Mouse (Mus musculus) right cerebral cortex, adult 18-20 months (tissue): ENCODE measurements around the gene Nppb.

Source experiments
- DNase-seq: peaks from one replicate; pipeline ENCODE4 v3.0.0; 2022; ENCODE audit warnings: mixed read lengths

Gene Nppb

GRCm38 (mm10) chr4:147977726-147978125 lies 7.9 kb upstream of the Nppb start:
- no peak for DNase-seq

DNA sequence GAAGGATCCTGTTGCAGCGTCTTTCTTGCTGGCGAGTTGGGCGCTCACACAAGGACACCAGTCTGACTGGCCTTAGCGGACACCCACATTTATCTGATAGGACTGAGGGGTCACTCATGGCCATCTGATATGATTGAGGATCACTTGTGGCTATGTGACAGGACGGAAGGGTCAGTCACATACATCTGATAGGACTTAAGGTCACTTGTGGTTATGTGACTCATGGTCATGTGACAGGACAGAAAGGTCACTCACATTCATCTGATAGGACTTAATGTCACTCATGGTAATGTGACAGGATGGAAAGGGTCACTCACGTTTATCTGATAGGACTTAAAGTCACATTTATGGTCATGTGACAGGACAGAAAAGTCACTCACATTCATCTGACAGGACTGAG lies 7.2 kb upstream of the Nppb start:
- DNase-seq = no peak

DNA sequence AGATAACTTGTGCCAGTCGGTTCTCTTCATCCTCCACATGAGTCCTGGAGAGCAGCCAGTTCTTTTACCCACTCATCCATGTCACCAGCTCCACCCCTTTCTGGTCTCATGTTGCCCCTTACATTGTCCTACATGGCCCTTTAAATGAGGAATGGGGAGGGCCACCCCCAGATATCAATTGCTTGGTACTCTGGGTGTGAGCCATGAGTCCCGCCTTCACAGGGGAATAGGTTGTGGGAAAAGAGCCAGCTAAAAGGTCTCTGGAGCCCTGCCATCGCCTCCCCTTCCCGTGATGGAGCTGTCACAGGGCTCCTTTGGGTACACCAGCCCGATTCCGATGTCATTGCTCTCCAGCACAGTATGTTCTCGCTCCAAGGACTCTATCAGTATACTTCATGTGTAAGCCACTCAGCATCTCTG lies 6.1 kb upstream of the Nppb start:
- no peak for DNase-seq

GRCm38 (mm10) chr4:147993571-147994095 lies 8.0 kb downstream of the Nppb start:
- no peak for DNase-seq

DNA sequence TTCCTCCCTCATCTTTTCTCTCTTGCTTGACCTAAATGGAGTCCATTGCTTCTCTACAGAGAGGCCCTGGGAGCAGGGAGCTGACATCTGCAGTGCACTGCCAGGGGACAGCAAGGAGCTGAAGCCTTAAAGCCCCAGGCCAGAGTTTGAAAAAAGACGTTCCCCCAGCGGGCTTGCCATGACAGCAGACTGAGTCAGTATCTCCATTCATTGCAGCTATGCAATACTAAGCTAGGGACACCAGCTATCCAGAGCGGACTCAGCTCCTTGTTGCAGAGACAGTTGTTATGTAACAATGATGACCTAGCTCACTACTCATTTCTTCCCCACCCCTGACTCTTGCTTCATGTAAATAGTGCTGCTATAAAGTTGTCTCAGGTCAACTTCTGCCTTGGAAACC lies 9.7 kb downstream of the Nppb start:
- no peak for DNase-seq

GRCm38 (mm10) chr4:148000202-148000772 lies 14.7 kb downstream of the Nppb start, which contains the start of gene Nppa:
Nppa (plus strand) TSS chr4:148000722.
- DNase-seq = no peak

GRCm38 (mm10) chr4:148001013-148001789 lies 15.6 kb downstream of the Nppb start:
- no peak for DNase-seq

DNA sequence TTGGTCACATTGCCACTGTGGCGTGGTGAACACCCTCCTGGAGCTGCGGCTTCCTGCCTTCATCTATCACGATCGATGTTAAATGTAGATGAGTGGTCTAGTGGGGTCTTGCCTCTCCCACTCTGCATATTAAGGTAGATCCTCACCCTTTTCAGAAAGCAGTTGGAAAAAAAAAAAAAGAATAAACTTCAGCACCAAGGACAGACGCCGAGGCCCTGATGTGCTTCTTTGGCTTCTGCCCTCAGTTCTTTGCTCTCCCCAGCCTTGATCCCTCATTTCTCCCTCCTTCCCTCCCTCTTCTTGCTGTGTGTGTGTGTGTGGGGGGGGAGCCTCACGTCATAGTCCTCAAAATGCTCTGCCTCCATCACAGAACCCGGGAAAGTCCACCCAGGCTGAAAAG lies 16.3 kb downstream of the Nppb start:
- DNase-seq = no peak

DNA sequence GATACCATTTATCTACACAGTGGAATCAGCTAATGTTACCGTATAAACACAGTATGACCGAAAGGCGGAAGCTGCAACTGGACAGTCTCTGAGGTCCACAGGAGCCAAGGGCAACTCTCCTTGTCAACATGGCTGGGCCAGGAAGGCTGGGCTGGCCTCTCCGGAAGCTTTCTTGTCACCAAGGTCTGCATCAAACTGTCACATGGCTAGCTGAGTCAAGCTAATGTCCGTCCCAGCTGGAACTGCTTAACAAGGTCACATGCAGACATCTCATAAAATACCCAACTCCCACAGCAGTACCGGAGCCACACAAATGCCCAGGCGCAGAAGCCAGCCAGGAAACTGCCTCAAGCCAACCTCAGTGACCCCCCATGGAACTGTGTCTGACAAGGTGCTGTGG lies 18.8 kb downstream of the Nppb start:
- DNase-seq = no peak

GRCm38 (mm10) chr4:148008412-148008811 lies 22.8 kb downstream of the Nppb start:
- peak; percentile 70 for DNase-seq

- no peak for DNase-seq
These were observed 24.1 kb downstream of the Nppb start for GRCm38 (mm10) chr4:148009641-148010040.

DNA sequence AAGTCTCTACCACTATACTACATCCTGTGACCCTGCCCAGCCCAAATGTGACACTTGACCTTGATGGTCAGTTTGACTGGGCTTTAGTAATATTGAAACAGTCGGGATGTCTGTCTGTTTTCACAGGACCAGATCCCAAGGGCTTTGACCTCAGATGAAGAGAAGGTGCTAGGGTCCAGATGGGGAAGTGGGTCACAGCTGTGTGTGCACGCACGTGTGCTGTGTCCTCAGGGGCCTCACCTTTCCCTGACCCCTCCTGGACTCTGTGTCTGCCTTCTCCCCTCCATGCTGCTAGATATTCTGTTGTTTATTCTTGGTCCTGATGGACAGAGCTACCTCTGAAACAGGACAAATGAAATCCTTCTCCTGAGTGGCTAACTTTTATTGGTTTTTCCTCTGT lies 25.7 kb downstream of the Nppb start:
- no peak for DNase-seq

GRCm38 (mm10) chr4:148012216-148012615 lies 26.6 kb downstream of the Nppb start:
- DNase-seq = no peak

DNA sequence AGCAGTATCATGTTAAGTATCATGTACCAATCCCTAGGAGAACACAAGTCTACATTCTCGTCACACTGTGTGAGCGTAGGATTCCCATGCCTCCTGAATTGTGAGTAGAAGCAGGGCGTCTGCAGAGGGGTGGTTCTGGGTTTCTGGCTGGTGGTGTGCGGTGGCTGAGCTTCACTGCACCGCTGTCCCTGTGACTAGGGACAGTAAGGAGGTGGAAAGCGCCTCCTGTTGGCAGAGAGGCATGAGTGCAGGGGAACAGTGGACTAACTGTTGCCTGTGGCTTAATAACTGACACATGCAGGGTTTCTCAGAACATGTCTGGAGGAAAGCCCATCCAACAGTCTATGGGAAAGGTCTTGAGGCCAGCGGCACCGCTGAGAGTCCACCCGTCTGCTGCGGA lies 29.8 kb downstream of the Nppb start:
- no peak for DNase-seq

GRCm38 (mm10) chr4:148016981-148017380 lies 31.4 kb downstream of the Nppb start:
- no peak for DNase-seq

DNA sequence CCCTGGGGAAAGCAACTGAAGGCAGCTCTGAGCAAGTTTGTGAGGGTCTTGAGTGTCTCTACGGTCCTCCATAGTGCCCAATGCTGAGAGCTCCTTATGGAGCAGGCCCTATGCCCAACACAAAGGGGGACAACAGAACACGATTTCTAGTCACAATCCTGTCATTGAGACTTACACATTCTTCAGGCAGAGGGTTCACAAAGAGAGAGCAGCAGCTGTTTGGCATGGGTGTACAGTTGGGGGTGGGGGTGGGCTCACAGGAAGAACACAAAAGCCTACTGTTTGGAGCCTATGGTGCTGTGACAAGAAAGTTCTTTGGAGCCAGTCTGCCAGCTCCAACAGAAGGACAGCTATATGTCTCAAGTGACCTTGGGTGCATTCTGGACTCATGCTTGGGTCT lies 32.8 kb downstream of the Nppb start:
- no peak for DNase-seq

DNA sequence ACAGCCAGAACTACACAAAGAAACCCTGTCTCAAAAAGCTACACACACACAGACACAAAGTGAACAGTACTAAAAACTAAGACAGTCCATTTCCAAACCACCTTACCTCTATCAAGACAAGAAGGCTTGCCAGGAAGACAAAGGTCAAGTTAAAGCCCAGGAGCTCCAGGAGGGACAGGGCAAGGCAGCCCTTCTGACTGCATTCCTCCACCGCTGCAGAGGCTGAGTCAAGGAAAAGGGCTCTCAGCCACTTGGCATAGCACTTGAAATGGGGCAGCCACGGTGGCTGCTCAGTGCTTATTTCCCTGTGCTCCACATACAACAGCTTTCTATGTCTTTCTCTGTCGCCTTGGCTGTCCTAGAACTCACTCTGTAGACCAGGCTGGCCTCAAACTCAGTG lies 38.4 kb downstream of the Nppb start:
- no peak for DNase-seq

GRCm38 (mm10) chr4:148029297-148029696 lies 43.7 kb downstream of the Nppb start:
- no peak for DNase-seq

DNA sequence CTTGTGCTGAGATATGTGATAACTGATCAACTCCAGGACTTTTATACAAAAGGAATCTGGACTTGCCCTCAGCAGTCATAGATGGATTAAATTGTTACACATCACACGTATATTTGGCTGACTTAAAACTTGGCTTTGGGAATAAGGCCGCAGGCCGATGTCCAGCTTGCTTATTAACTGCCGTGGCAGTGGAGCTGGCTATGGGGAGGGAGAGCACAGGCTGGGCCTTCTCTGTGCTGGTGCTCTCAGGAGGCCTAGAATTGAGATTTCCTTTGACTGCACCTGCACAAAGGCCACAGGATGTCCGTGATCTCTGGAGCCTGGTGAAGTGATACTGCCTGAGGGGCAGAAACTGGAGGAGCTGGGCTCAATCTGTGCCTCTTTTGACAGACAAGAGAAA lies 44.9 kb downstream of the Nppb start:
- DNase-seq = no peak

DNA sequence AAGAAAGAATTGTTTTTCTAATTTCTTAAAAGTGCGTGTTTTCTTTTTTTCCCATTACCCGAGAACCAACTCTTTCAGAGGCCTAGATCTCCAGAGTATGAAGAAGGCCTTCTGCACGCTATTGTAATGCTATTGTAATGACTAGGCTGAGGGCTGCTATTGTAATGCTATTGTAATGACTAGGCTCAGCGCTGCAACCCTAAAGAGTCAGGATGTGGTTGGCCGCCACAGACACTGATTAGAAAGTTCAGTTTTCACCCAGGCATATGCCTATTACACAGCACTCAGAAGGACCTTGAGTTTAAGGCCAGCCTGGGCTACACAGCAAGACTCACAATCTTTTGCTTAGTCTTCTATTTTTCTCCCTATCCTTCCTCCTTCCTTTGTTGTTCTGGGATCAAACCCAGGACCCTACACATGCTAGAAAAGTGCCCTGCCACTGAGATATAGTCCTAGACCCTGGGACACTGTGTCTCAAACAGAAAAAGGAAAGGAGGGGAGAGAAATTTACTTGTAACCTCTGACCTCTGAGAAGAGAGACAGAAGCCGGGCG lies 48.3 kb downstream of the Nppb start:
- no peak for DNase-seq

- DNase-seq = no peak
These were observed 49.9 kb downstream of the Nppb start for GRCm38 (mm10) chr4:148035440-148035839.
